Mouse (Mus musculus): Measurements from ENCODE around the gene Nanos3.
A peak's percentile ranks its signal among the peaks of the same experiment; 100 is the strongest.

Gene Nanos3

GRCm38 (mm10) chr8:84127202-84127901, 57.7 kb downstream of the Nanos3 start:
- peak in 1 of 2 experiments; percentile 23 for DNase-seq (ENCODE audit: low spot score in 2 of 2)

- DNase-seq (ENCODE audit: low spot score in 2 of 2) = no peak
These were observed 58.3 kb downstream of the Nanos3 start for GRCm38 (mm10) chr8:84126742-84127141.

GRCm38 (mm10) chr8:84125656-84126055, 59.4 kb downstream of the Nanos3 start, which contains the start of gene Podnl1:
TSS of gene Podnl1 (plus strand) at chr8:84125989.
- no peak for DNase-seq (ENCODE audit: low spot score in 2 of 2)

Data from right cerebral cortex, postnatal 10 days (tissue).